Mouse (Mus musculus) midbrain, embryonic 14.5 days (tissue): ENCODE results near the gene Fbxl12. TPM values are rescaled to one million over a fixed set of nuclear protein-coding genes. Genes with fewer than 3 reads are reported as not detected.

Experiments used
- ATAC-seq: fragments of 200-750 bp; cut with Nextera tagmentation; 2 replicates; pipeline ENCODE4 v1.8.0; 2017; ENCODE audit warnings: moderate number of reproducible peaks, moderate library complexity; ENCODE audit not compliant: low FRiP score, low TSS enrichment
- DNase-seq: peaks from one replicate; pipeline ENCODE4 v3.0.0-alpha.2; 2015
- H3K27ac ChIP-seq: fragments of 300-500 bp; sonication (generic); replicated peaks from 2 replicates; pipeline ENCODE4 v1.5.1; 2014; ENCODE audit warnings: mild to moderate bottlenecking, low read depth, low read length, moderate library complexity
- H3K27me3 ChIP-seq: fragments of 300-500 bp; sonication (generic); 2 replicates; pipeline ENCODE4 v1.6.1; 2014; ENCODE audit warnings: low read length, control low read depth, mixed read lengths; ENCODE audit not compliant: control insufficient read depth, insufficient read depth
- H3K36me3 ChIP-seq: fragments of 300-500 bp; sonication (generic); 2 replicates; pipeline ENCODE4 v1.6.1; 2014; ENCODE audit warnings: low read length, control low read depth; ENCODE audit not compliant: control insufficient read depth, insufficient read depth
- H3K4me1 ChIP-seq: fragments of 300-500 bp; sonication (generic); 2 replicates; pipeline ENCODE4 v1.6.1; 2014; ENCODE audit warnings: mild to moderate bottlenecking, antibody characterized with exemption, low read length, control low read depth; ENCODE audit not compliant: control insufficient read depth, insufficient read depth
- H3K4me2 ChIP-seq: fragments of 300-500 bp; sonication (generic); 2 replicates; pipeline ENCODE4 v1.6.1; 2014; ENCODE audit warnings: mild to moderate bottlenecking, low read length, moderate library complexity
- H3K4me3 ChIP-seq: fragments of 300-500 bp; sonication (generic); replicated peaks from 2 replicates; pipeline ENCODE4 v1.5.1; 2014; ENCODE audit warnings: low read depth, low read length
- H3K9ac ChIP-seq: fragments of 300-500 bp; sonication (generic); replicated peaks from 2 replicates; pipeline ENCODE4 v1.6.1; 2014; ENCODE audit warnings: mild to moderate bottlenecking, low read length, moderate library complexity
- H3K9me3 ChIP-seq: fragments of 300-500 bp; sonication (generic); 2 replicates; pipeline ENCODE4 v1.6.1; 2016; ENCODE audit warnings: low read length, control low read depth, mixed read lengths; ENCODE audit not compliant: control insufficient read depth
- polyA plus RNA-seq: library from polyadenylated mRNA; unstranded; fragments of >200 nt; fragmentation: Nextera tagmentation; extraction: Ambion mirVana; gene quantifications from 2 replicates; pipeline ENCODE4 v1.2.1, GENCODE M21; 2014

The Fbxl12 gene
- polyA plus RNA-seq, 1 experiment from 2014 or later: 12.1 TPM

DNA sequence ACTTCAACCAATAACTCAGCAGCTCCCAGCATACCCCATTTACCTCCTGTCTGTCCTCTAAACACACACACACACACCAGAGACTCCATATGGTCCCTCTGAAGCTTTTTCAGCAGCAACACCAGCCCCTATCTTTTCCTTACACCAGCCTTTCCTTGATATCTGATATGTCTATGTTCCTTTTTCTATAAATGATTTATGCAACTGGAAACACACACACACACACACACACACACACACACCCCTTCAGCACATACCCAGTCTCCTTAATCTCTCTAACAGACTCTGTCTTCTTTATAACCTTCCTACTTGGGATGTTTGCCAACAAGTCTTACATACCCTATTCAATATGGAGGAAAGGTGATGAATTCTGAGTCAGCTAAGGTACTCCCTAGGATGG is 73.5 kb downstream of the Fbxl12 start:
- H3K27ac ChIP-seq: no peak overlapping the region
- no peak overlapping the region for H3K4me3 ChIP-seq
- H3K4me2 ChIP-seq: no peak overlapping the region
- ATAC-seq: no peak
- no peak for DNase-seq
- no peaks in the 10 kb centered on the region; the same call in 1 of the 2 replicates for H3K27me3 ChIP-seq
- no peaks in the 10 kb centered on the region for H3K36me3 ChIP-seq
- no peak overlapping the region for H3K9ac ChIP-seq
- H3K9me3 ChIP-seq: no peaks in the 10 kb centered on the region
- H3K4me1 ChIP-seq: no peaks in the 10 kb centered on the region

Other genes with a start within 250 kb of the Fbxl12 start
- 25.3 and 31.0 TPM in 2 replicates for gene Zfp26, start 184.6 kb downstream of the Fbxl12 start, polyA plus RNA-seq
- 30.1 and 39.5 TPM in 2 replicates for gene Zfp426, start 152.0 kb downstream of the Fbxl12 start, polyA plus RNA-seq
- gene Zfp266, start 123.3 kb downstream of the Fbxl12 start, polyA plus RNA-seq: 98.2 and 123 TPM in 2 replicates
- gene Zfp846, start 63.5 kb downstream of the Fbxl12 start, polyA plus RNA-seq: 55.9 and 56.0 TPM in 2 replicates
- 444 and 552 TPM in 2 replicates for gene Ubl5, start 1.9 kb downstream of the Fbxl12 start, polyA plus RNA-seq
- gene Pin1, start 7.3 kb upstream of the Fbxl12 start, polyA plus RNA-seq: 56.7 and 68.6 TPM in 2 replicates
- 143 and 173 TPM in 2 replicates for gene Olfm2, start 101.6 kb upstream of the Fbxl12 start, polyA plus RNA-seq
- gene Col5a3, start 170.3 kb upstream of the Fbxl12 start, polyA plus RNA-seq: 0.45 and 0.66 TPM in 2 replicates
- not detected in 2 replicates for gene Rdh8, start 173.7 kb upstream of the Fbxl12 start, polyA plus RNA-seq
- gene A230050P20Rik, start 223.9 kb upstream of the Fbxl12 start, polyA plus RNA-seq: 1.3 and 1.9 TPM in 2 replicates
- gene Angptl6, start 235.0 kb upstream of the Fbxl12 start, polyA plus RNA-seq: 11.1 and 14.4 TPM in 2 replicates
- gene Ppan, start 243.4 kb upstream of the Fbxl12 start, polyA plus RNA-seq: 39.8 and 43.9 TPM in 2 replicates